ENCODE assay signal across 16 mouse cellular contexts in the genomic region with DNA sequence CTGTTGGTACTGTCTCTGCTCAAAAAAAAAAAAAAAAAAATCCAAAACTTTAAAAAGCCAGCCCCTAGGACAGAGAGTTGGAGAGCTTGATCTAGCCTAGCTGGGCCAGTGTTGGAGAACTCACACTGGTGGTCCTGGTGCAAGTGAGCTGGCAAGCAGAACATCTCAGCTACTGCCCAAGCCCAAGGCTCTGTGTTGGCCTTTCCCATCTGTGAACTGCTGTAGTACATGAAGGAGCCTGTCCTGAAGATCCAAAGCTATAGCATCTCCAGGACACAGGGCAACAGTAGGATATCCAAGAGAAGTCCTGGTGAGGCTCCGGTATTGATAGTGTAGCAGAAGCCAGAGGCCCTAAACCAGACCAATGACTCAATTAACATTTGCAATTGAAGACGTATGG. TPM values are rescaled to one million over a fixed set of nuclear protein-coding genes. Genes with fewer than 3 reads are reported as not detected.
DNase-seq lines count a peak whose midpoint lies in the region; ATAC-seq and TF ChIP-seq lines count a peak whose summit lies in the region.
"Had no signal": no experiment of that assay in that cellular context is flagged by ENCODE, and none has a peak within 500 bp of the region (broad histone marks: within the 10 kb centered on the region; RNA-seq: fewer than 3 reads in every experiment).

No protein-coding gene starts in this region.

- H3K4me3 ChIP-seq in forebrain, embryonic 11.5 days (ENCODE audit: low read depth, low read length) = no peak overlapping the region
- no peak overlapping the region for H3K4me3 ChIP-seq in forebrain, embryonic 10.5 days
- no peak overlapping the region for H3K4me3 ChIP-seq in lung, postnatal 0 days (ENCODE audit: low read depth, low read length)
- no peak overlapping the region for H3K4me3 ChIP-seq in intestine, embryonic 15.5 days (replicated peaks)
- no peak overlapping the region for H3K4me3 ChIP-seq in midbrain, postnatal 0 days (ENCODE audit: low read depth, low read length)
- H3K4me3 ChIP-seq: neural tube, embryonic 13.5 days had no signal

- no peak overlapping the region for H3K9ac ChIP-seq in forebrain, embryonic 11.5 days (ENCODE audit: low read length)
- no peak overlapping the region for H3K9ac ChIP-seq in lung, postnatal 0 days (replicated peaks; ENCODE audit: low read depth)
- H3K9ac ChIP-seq in intestine, embryonic 15.5 days = no peak overlapping the region
- no peak overlapping the region for H3K9ac ChIP-seq in midbrain, postnatal 0 days (replicated peaks; ENCODE audit: low read length, poor library complexity, severe bottlenecking)
- H3K9ac ChIP-seq: neural tube, embryonic 13.5 days had no signal

- H3K4me1 ChIP-seq in forebrain, embryonic 11.5 days (replicated peaks; ENCODE audit: control insufficient read depth, insufficient read depth, low read length) = no peaks in the 10 kb centered on the region; the same call in 1 of the 2 replicates
- H3K4me1 ChIP-seq in forebrain, embryonic 10.5 days = peaks cover 23% of the 10 kb centered on the region
- H3K4me1 ChIP-seq in lung, postnatal 0 days (ENCODE audit: insufficient read depth, low read depth, low read length) = no peaks in the 10 kb centered on the region
- 0 out of 2 replicates have a peak, but pooled peaks cover 3% of the 10 kb centered on the region for H3K4me1 ChIP-seq in intestine, embryonic 15.5 days (replicated peaks)
- H3K4me1 ChIP-seq in midbrain, postnatal 0 days (ENCODE audit: insufficient read depth, low read length) = no peaks in the 10 kb centered on the region

- WGBS in forebrain, embryonic 11.5 days = 72% methylated on average over 2 of the region's 2 CpGs
- 77% methylated on average over 2 of the region's 2 CpGs for WGBS in forebrain, embryonic 10.5 days
- WGBS in lung, postnatal 0 days = 70% methylated on average over 2 of the region's 2 CpGs
- WGBS in intestine, embryonic 15.5 days = 64% methylated on average over 2 of the region's 2 CpGs
- WGBS in midbrain, postnatal 0 days = 47% methylated on average over 2 of the region's 2 CpGs

- ATAC-seq in forebrain, embryonic 11.5 days (replicated peaks; ENCODE audit: low FRiP score) = peak; percentile 16; the same call in 1 of the 2 replicates
- ATAC-seq in lung, postnatal 0 days = peak; percentile 13; the same call in 1 of the 2 replicates
- ATAC-seq in intestine, embryonic 15.5 days = peak; percentile 30; the same call in 1 of the 2 replicates
- ATAC-seq in midbrain, postnatal 0 days (ENCODE audit: low FRiP score) = 0 out of 2 replicates have a peak, but pooled peaks have one; percentile 18
- no peak for ATAC-seq in granulocyte monocyte progenitor cell, adult 5-6 weeks (replicated peaks; ENCODE audit: poor library complexity, severe bottlenecking)
- ATAC-seq: inflammation-experienced regulatory T-cells, adult 6 months had no signal

- no peaks in the 10 kb centered on the region for H3K27me3 ChIP-seq in forebrain, embryonic 11.5 days (ENCODE audit: control insufficient read depth, insufficient read depth, low read length)
- H3K27me3 ChIP-seq in forebrain, embryonic 10.5 days (ENCODE audit: poor library complexity, severe bottlenecking) = no peaks in the 10 kb centered on the region
- H3K27me3 ChIP-seq in lung, postnatal 0 days (replicated peaks; ENCODE audit: insufficient read depth, low read length) = no peaks in the 10 kb centered on the region
- H3K27me3 ChIP-seq in intestine, embryonic 15.5 days (replicated peaks) = no peaks in the 10 kb centered on the region
- no peaks in the 10 kb centered on the region for H3K27me3 ChIP-seq in midbrain, postnatal 0 days (ENCODE audit: insufficient read depth, low read length)
- H3K27me3 ChIP-seq: neural tube, embryonic 13.5 days had no signal

- TF ChIP-seq CTCF in lung, postnatal 0 days (IDR thresholded peaks at IDR 0.05) = no peak
- TF ChIP-seq CTCF in midbrain, postnatal 0 days (IDR thresholded peaks at IDR 0.05) = no peak

- H3K27ac ChIP-seq in forebrain, embryonic 11.5 days (ENCODE audit: low read depth, low read length) = no peak overlapping the region
- no peak overlapping the region for H3K27ac ChIP-seq in forebrain, embryonic 10.5 days
- H3K27ac ChIP-seq in lung, postnatal 0 days (ENCODE audit: low read length) = no peak overlapping the region
- H3K27ac ChIP-seq in intestine, embryonic 15.5 days = no peak overlapping the region
- H3K27ac ChIP-seq in midbrain, postnatal 0 days (ENCODE audit: low read depth, low read length) = no peak overlapping the region
- H3K27ac ChIP-seq: neural tube, embryonic 13.5 days had no signal

- H3K4me2 ChIP-seq in forebrain, embryonic 11.5 days (ENCODE audit: low read depth, low read length, severe bottlenecking) = no peak overlapping the region
- no peak overlapping the region for H3K4me2 ChIP-seq in lung, postnatal 0 days (replicated peaks; ENCODE audit: low read depth, low read length)
- H3K4me2 ChIP-seq in intestine, embryonic 15.5 days (replicated peaks) = no peak overlapping the region
- no peak overlapping the region for H3K4me2 ChIP-seq in midbrain, postnatal 0 days (ENCODE audit: low read depth, low read length, poor library complexity, severe bottlenecking)
- H3K4me2 ChIP-seq: neural tube, embryonic 13.5 days had no signal

- no peak for DNase-seq in forebrain, embryonic 11.5 days (ENCODE audit: low spot score)
- DNase-seq in forebrain, embryonic 10.5 days (ENCODE audit: extremely low spot score, low spot score) = no peak
- DNase-seq in lung, postnatal 0 days (ENCODE audit: low spot score) = no peak
- DNase-seq in lung, postnatal 36 days = no peak
- DNase-seq in midbrain, postnatal 0 days (ENCODE audit: low spot score) = no peak
- no peak for DNase-seq in cerebellum, adult 9-11 months
- DNase-seq: embryo, embryonic 11 days; heart, postnatal 36 days; lung, adult 2 months; retina, postnatal 1 day; spleen, adult 18-20 months had no signal

- peaks cover 15% of the 10 kb centered on the region; the same call in 1 of the 2 replicates for H3K36me3 ChIP-seq in forebrain, embryonic 11.5 days (ENCODE audit: control insufficient read depth, insufficient read depth, low read length)
- peaks cover 54% of the 10 kb centered on the region for H3K36me3 ChIP-seq in forebrain, embryonic 10.5 days (replicated peaks)
- peaks cover 36% of the 10 kb centered on the region for H3K36me3 ChIP-seq in lung, postnatal 0 days (ENCODE audit: insufficient read depth, low read length)
- H3K36me3 ChIP-seq in intestine, embryonic 15.5 days = peaks cover 22% of the 10 kb centered on the region
- H3K36me3 ChIP-seq in midbrain, postnatal 0 days (ENCODE audit: insufficient read depth, low read length) = peaks cover 38% of the 10 kb centered on the region

- no peaks in the 10 kb centered on the region for H3K9me3 ChIP-seq in forebrain, embryonic 11.5 days (ENCODE audit: control insufficient read depth, low read length)
- no peaks in the 10 kb centered on the region for H3K9me3 ChIP-seq in forebrain, embryonic 10.5 days
- no peaks in the 10 kb centered on the region for H3K9me3 ChIP-seq in lung, postnatal 0 days (ENCODE audit: low read length)
- H3K9me3 ChIP-seq in intestine, embryonic 15.5 days = no peaks in the 10 kb centered on the region
- H3K9me3 ChIP-seq in midbrain, postnatal 0 days (ENCODE audit: low read length) = no peaks in the 10 kb centered on the region
- H3K9me3 ChIP-seq: neural tube, embryonic 13.5 days had no signal

- TF ChIP-seq EP300 in lung, postnatal 0 days (IDR thresholded peaks at IDR 0.05) = no peak

RNA-seq across cellular contexts. Expression of a gene that starts 56.4 kb away (rescaled TPM):
- polyA plus RNA-seq in forebrain, embryonic 11.5 days (2014; fragmentation: Nextera tagmentation; extraction: Ambion mirVana) = 3.4 and 3.6 TPM in 2 replicates
- 10.1 and 11.5 TPM in 2 replicates for polyA plus RNA-seq in forebrain, embryonic 10.5 days (2016; fragmentation: Nextera tagmentation; extraction: Ambion mirVana)
- 0.04 and 0.10 TPM in 2 replicates for polyA plus RNA-seq in lung, postnatal 0 days (2015; fragmentation: Nextera tagmentation; extraction: Ambion mirVana)
- 0.40 and 0.52 TPM in 2 replicates for polyA plus RNA-seq in intestine, embryonic 15.5 days (2015; fragmentation: Nextera tagmentation; extraction: Ambion mirVana)
- total RNA-seq in midbrain, postnatal 0 days (2014; rRNA removed) = 0.66 and 0.93 TPM in 2 replicates
- polyA plus RNA-seq in midbrain, postnatal 0 days (2015; fragmentation: Nextera tagmentation; extraction: Ambion mirVana) = 0.25 and 0.32 TPM in 2 replicates
- total RNA-seq in granulocyte monocyte progenitor cell, adult 5-6 weeks (2014; fragmentation: Nextera tagmentation) = 0.17 TPM in 1 of 2 replicates, not detected in the other
- total RNA-seq in granulocyte monocyte progenitor cell, adult 5-6 weeks (2017) = not detected in 2 replicates
- total RNA-seq: megakaryocyte-erythroid progenitor cell, adult 5-6 weeks had no signal
